Mouse (Mus musculus) granulocyte monocyte progenitor cell, adult 5-6 weeks (primary cell): ENCODE results near the gene Ifna5. TPM values are rescaled to one million over a fixed set of nuclear protein-coding genes. Genes with fewer than 3 reads are reported as not detected.
"Not testable (repeated sequence)": the region's sequence is repeated elsewhere in the genome, so short reads cannot be mapped to it uniquely, and the experiment has no call there.

Source experiments
- ATAC-seq: replicated peaks from 2 replicates; pipeline ENCODE4 v1.8.0; 2016; ENCODE audit warnings: mild to moderate bottlenecking, moderate TSS enrichment, inconsistent platforms; ENCODE audit not compliant: poor library complexity, severe bottlenecking
- total RNA-seq, 2 experiments: library from RNA; stranded (forward) in 1 of 2; stranded (reverse) in 1 of 2; fragments of 200-712, 200-1000 nt in 1 of 2; fragments of >200 nt in 1 of 2; fragmentation: Nextera tagmentation in 1 of 2; gene quantifications; 2 replicates each; pipeline ENCODE4 v1.2.3; 2014 to 2017

Ifna5 gene
- total RNA-seq (2014; fragmentation: Nextera tagmentation) (not detected in 2 replicates), total RNA-seq (2017) (not detected in 2 replicates)

DNA sequence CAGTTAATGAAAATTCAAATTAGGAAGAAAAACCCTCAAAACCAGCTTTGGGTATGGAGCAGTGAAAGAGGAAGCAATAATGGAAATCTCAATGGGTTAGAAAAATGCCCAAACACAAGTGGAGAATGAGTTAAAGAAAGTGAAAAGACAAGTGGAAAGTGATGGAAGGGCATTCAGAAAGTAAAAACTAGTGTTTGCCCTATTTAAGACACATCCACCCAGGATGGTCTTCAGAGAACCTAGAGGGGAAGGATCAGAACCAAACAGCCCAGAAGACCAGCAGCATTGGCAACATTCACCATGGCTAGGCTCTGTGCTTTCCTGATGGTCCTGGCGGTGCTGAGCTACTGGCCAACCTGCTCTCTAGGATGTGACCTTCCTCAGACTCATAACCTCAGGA, at the start of gene Ifna5:
Gene Ifna5, plus strand, starts transcription at position 301 of the 400 bp plus-strand sequence.
- ATAC-seq: not testable (repeated sequence)

GRCm38 (mm10) chr4:88788402-88788801, 46.9 kb upstream of the Ifna5 start, which contains the start of gene Gm13277:
Gm13277 (plus strand) TSS chr4:88788632.
- not testable (repeated sequence) for ATAC-seq

GRCm38 (mm10) chr4:88791250-88791649, 44.1 kb upstream of the Ifna5 start, which contains the start of gene Gm13278:
Gm13278 (plus strand) TSS chr4:88791550.
- not testable (repeated sequence) for ATAC-seq

GRCm38 (mm10) chr4:88793936-88794675, 41.2 kb upstream of the Ifna5 start, which contains the start of gene Gm13275:
Gm13275 (plus strand) TSS chr4:88794487.
- not testable (repeated sequence) for ATAC-seq

DNA sequence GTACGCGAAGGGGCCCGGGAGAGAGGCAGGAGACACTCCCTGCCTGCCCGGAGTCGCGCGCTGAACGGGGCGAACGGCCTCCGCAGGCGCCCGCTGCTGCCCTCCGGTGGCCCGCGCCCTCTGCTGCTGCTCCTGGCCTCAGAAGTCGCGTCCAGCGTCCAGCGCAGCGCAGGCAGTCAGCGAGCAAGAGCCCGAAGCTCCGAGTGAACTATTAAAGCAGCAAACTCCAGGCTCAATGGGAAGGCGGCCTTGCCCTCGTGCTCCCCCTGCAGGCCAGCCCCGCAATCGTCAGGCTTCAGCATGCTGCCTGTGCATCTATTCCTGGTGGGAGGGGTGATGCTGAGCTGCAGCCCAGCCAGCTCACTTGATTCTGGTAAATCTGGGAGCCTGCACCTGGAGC, 38.2 kb upstream of the Ifna5 start, which contains the start of gene Gm13279:
Gene Gm13279, plus strand, starts transcription at position 301 of the 400 bp plus-strand sequence.
- not testable (repeated sequence) for ATAC-seq

GRCm38 (mm10) chr4:88799365-88799764, 36.0 kb upstream of the Ifna5 start, which contains the start of gene Gm13285:
Gm13285 (plus strand) TSS chr4:88799665.
- not testable (repeated sequence) for ATAC-seq

DNA sequence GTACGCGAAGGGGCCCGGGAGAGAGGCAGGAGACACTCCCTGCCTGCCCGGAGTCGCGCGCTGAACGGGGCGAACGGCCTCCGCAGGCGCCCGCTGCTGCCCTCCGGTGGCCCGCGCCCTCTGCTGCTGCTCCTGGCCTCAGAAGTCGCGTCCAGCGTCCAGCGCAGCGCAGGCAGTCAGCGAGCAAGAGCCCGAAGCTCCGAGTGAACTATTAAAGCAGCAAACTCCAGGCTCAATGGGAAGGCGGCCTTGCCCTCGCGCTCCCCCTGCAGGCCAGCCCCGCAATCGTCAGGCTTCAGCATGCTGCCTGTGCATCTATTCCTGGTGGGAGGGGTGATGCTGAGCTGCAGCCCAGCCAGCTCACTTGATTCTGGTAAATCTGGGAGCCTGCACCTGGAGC, 32.4 kb upstream of the Ifna5 start, which contains the start of gene Gm13287:
Gene Gm13287, plus strand, starts transcription at position 301 of the 400 bp plus-strand sequence.
- ATAC-seq: not testable (repeated sequence)

DNA sequence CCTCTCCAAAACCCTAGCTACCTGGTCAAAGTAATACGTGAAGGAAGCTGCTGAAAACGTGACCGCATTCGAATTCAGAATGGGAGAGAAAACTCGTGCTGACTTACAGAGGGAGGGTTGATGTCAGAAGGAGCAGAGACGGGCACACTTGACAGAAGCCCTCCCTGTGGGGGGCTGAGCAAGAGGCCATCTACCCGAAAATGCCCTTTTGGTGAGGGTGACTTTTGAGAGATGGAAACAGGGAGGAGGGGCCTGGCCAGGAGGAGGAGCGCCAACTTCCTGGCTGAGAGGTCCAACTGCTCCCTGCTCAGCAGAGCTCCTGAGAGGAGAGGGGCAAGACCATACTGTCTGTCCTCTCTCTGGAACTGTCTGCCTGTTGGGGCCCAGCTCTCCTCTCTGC, 30.1 kb upstream of the Ifna5 start, which contains the start of gene Gm13288:
Gene Gm13288, plus strand, starts transcription at position 301 of the 400 bp plus-strand sequence.
- ATAC-seq: not testable (repeated sequence)

DNA sequence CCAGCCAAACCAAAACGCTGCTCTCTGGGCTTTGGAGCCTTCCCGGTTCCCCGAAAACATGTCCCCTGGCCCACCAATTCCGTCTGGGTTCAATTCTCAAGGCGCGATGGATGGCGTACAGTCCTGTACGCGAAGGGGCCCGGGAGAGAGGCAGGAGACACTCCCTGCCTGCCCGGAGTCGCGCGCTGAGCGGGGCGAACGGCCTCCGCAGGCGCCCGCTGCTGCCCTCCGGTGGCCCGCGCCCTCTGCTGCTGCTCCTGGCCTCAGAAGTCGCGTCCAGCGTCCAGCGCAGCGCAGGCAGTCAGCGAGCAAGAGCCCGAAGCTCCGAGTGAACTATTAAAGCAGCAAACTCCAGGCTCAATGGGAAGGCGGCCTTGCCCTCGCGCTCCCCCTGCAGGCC, 29.6 kb upstream of the Ifna5 start:
- not testable (repeated sequence) for ATAC-seq

GRCm38 (mm10) chr4:88815928-88816327, 19.4 kb upstream of the Ifna5 start, which contains the start of gene Ifna7:
Ifna7 (plus strand) TSS chr4:88816228.
- ATAC-seq: no peak

GRCm38 (mm10) chr4:88819659-88820058, 15.7 kb upstream of the Ifna5 start, which contains the start of gene Ifna11:
Ifna11 (plus strand) TSS chr4:88819959.
- ATAC-seq: no peak

DNA sequence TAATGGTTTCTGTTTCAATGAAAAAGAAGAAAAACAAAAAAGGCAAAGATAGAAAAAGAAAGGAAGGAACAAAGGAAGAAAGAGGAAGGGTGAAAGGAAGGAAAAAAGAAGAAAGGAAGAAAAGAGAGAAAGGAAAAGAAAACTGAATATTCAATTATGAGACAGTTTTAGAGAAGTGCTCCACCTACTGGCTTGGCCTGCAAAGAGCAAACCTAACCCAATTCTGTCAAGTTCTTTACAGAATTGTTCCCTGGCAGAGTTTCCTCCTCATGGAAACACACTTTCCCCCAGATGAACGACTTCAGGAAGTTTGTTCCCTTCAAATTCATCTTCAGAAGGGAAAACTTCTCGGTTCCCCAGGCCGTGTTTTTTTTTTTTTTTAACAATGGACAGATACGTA, 12.3 kb upstream of the Ifna5 start:
- 0 out of 2 replicates have a peak, but pooled peaks have one; percentile 30 for ATAC-seq

DNA sequence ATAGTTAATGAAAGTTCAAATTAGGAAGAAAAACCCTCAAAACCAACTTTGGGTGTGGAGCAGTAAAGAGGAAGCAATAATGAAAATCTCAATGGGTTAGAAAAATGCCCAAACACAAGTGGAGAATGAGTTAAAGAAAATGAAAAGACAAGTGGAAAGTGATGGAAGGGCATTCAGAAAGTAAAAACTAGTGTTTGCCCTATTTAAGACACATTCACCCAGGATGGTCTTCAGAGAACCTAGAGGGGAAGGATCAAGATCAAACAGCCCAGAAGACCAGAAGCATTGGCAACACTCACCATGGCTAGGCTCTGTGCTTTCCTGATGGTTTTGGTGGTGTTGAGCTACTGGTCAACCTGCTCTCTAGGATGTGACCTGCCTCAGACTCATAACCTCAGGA, 8.2 kb upstream of the Ifna5 start, which contains the start of gene Ifna6:
Gene Ifna6, plus strand, starts transcription at position 301 of the 400 bp plus-strand sequence.
- ATAC-seq: not testable (repeated sequence)

DNA sequence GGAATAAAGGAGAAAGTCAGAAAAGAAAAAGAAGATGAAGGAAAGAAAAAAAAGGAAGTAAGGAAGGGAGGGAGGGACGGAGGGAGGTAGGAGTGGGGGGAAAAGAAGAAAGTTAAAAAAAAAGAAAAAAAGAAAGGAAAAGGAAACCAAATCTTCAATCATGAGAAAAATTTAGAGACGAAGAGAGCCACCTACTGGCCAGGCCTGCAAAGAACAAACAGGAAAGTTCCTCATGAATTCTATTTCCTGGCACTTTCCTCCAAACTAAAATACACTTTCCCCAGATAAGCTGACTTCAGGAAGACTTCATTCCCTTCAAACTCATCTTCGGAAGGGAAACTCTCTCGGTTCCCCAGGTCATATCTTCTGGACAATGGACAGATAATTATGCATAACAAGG, 4.8 kb upstream of the Ifna5 start:
- ATAC-seq: peak; percentile 42; the same call in 1 of the 2 replicates

GRCm38 (mm10) chr4:88838828-88839227, 3.5 kb downstream of the Ifna5 start:
- peak; percentile 52 for ATAC-seq

GRCm38 (mm10) chr4:88840058-88840457, 4.7 kb downstream of the Ifna5 start:
- ATAC-seq: peak; percentile 52; the same call in 1 of the 2 replicates

- ATAC-seq: no peak
Measured at GRCm38 (mm10) chr4:88841438-88841911, 6.2 kb downstream of the Ifna5 start, which contains the start of gene Ifna4. Ifna4 (plus strand) TSS chr4:88841861.

DNA sequence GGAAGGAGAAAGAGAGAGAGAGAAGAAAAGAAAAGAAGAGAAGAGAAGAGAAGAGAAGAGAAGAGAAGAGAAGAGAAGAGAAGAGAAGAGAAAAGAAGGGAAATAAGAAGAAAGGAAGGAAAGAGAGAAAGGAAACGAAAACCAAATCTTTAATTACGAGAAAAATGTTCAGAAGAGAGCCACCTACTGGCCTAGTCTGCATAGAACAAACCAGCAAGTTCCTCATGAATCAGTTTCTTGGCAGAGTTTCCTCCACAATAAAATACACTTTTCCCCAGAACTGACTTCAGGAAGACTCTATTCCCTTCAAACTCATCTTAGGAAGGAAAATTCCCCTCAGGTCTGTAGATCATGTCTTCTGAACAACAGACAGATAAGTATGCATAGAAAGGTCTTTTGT, 10.0 kb downstream of the Ifna5 start:
- no peak for ATAC-seq

GRCm38 (mm10) chr4:88849698-88850097, 14.4 kb downstream of the Ifna5 start, which contains the start of gene Ifna1:
Ifna1 (plus strand) TSS chr4:88850087.
- peak; percentile 66 for ATAC-seq

- no peak for ATAC-seq
Measured at GRCm38 (mm10) chr4:88851026-88851763, 15.9 kb downstream of the Ifna5 start.
